Mouse (Mus musculus): Measurements from ENCODE around the gene Cldn15. TPM values are rescaled to one million over a fixed set of nuclear protein-coding genes. Genes with fewer than 3 reads are reported as not detected.
A peak's percentile ranks its signal among the peaks of the same experiment; 100 is the strongest.

Gene Cldn15
- polyA plus RNA-seq, 1 experiment, result 2.6 TPM

GRCm38 (mm10) chr5:136988420-136988819, 22.0 kb downstream of the Cldn15 start:
- no peaks in the 10 kb centered on the region for H3K27me3 ChIP-seq (ENCODE audit: control insufficient read depth, insufficient read depth, low read length)
- H3K4me3 ChIP-seq (ENCODE audit: extremely low read depth, insufficient read depth, insufficient read length), result peak overlapping the region; percentile 27; the same call in 1 of the 2 replicates
- DNase-seq (ENCODE audit: low read depth in 1 of 2, low spot score in 2 of 2), result no peak
- no peak overlapping the region for H3K27ac ChIP-seq (ENCODE audit: insufficient read depth, low read length)
- 55% methylated on average over 6 of the region's 7 CpGs for WGBS
- H3K36me3 ChIP-seq (ENCODE audit: control insufficient read depth, insufficient read depth, low read length), result peaks cover 12% of the 10 kb centered on the region
- peaks cover 2% of the 10 kb centered on the region; the same call in 1 of the 2 replicates for H3K4me1 ChIP-seq (ENCODE audit: control insufficient read depth, insufficient read depth, insufficient read length)
- TF ChIP-seq CTCF (IDR thresholded peaks at IDR 0.05; ENCODE audit: extremely low read depth, insufficient read depth, insufficient read length, insufficient replicate concordance), result no peak
- no peak for TF ChIP-seq POLR2A (IDR thresholded peaks at IDR 0.05; ENCODE audit: low read depth, low read length)

DNA sequence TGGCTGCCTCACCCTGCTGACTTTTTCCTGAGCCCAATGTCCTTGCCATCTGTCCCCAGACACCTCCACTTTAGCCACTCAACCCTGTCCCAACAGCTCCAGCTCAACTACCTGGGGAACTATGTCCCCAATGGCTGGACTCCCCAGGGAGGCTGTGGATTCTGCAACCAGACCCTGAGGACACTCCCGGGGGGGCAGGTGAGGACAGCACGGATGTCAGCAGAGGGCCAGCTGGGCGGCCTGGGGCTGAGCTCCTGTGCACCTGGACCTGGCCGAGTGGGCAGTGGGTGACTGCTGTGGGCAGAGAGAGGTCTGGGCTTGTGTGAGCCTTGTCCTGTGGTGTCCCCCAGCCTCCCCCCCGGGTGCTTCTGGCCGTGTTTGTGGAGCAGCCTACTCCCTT, 23.4 kb downstream of the Cldn15 start:
- TF ChIP-seq POLR2A (IDR thresholded peaks at IDR 0.05; ENCODE audit: low read depth, low read length) (no peak), CTCF (IDR thresholded peaks at IDR 0.05; ENCODE audit: extremely low read depth, insufficient read depth, insufficient read length, insufficient replicate concordance) (no peak)
- H3K4me3 ChIP-seq (ENCODE audit: extremely low read depth, insufficient read depth, insufficient read length), result no peak overlapping the region
- WGBS, result 86% methylated on average over 6 of the region's 6 CpGs

DNA sequence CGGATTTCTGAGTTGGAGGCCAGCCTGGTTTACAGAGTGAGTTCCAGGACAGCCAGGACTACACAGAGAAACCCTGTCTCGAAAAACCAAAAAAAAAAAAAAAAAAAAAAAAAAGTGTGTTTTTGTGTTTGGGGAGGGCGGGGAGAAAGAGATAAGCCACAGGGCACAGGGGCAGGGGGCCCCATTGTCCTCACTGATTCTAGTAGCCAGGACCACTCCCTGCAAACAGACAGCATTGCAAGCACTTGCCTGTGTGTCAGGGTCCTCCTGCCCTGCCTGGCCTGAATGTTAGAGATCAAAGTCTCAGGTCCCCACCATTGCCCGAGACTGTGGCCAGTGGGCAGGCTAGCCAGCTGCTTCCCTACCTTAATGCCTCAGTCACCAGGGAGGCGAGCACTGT, 33.0 kb downstream of the Cldn15 start:
- no peak overlapping the region for H3K27ac ChIP-seq (ENCODE audit: insufficient read depth, low read length)
- no peaks in the 10 kb centered on the region for H3K4me1 ChIP-seq (ENCODE audit: control insufficient read depth, insufficient read depth, insufficient read length)
- peaks cover 3% of the 10 kb centered on the region for H3K36me3 ChIP-seq (ENCODE audit: control insufficient read depth, insufficient read depth, low read length)
- no peak for DNase-seq (ENCODE audit: low read depth in 1 of 2, low spot score in 2 of 2)
- TF ChIP-seq CTCF (IDR thresholded peaks at IDR 0.05; ENCODE audit: extremely low read depth, insufficient read depth, insufficient read length, insufficient replicate concordance) (no peak), POLR2A (IDR thresholded peaks at IDR 0.05; ENCODE audit: low read depth, low read length) (no peak)
- WGBS, result 78% methylated on average over 5 of the region's 5 CpGs
- no peaks in the 10 kb centered on the region for H3K27me3 ChIP-seq (ENCODE audit: control insufficient read depth, insufficient read depth, low read length)
- H3K4me3 ChIP-seq (ENCODE audit: extremely low read depth, insufficient read depth, insufficient read length), result no peak overlapping the region

More for the DNA sequence above, 23.4 kb downstream of the Cldn15 start:
- peaks cover 2% of the 10 kb centered on the region; the same call in 1 of the 2 replicates for H3K4me1 ChIP-seq (ENCODE audit: control insufficient read depth, insufficient read depth, insufficient read length)
- peaks cover 14% of the 10 kb centered on the region for H3K36me3 ChIP-seq (ENCODE audit: control insufficient read depth, insufficient read depth, low read length)
- no peak overlapping the region for H3K27ac ChIP-seq (ENCODE audit: insufficient read depth, low read length)
- no peaks in the 10 kb centered on the region for H3K27me3 ChIP-seq (ENCODE audit: control insufficient read depth, insufficient read depth, low read length)
- no peak for DNase-seq (ENCODE audit: low read depth in 1 of 2, low spot score in 2 of 2)

GRCm38 (mm10) chr5:137000612-137001011, 34.2 kb downstream of the Cldn15 start:
- H3K4me1 ChIP-seq (ENCODE audit: control insufficient read depth, insufficient read depth, insufficient read length), result no peaks in the 10 kb centered on the region
- no peak for DNase-seq (ENCODE audit: low read depth in 1 of 2, low spot score in 2 of 2)
- no peaks in the 10 kb centered on the region for H3K36me3 ChIP-seq (ENCODE audit: control insufficient read depth, insufficient read depth, low read length)
- no peak for TF ChIP-seq POLR2A (IDR thresholded peaks at IDR 0.05; ENCODE audit: low read depth, low read length)
- TF ChIP-seq CTCF (IDR thresholded peaks at IDR 0.05; ENCODE audit: extremely low read depth, insufficient read depth, insufficient read length, insufficient replicate concordance), result no peak
- H3K4me3 ChIP-seq (ENCODE audit: extremely low read depth, insufficient read depth, insufficient read length), result no peak overlapping the region
- H3K27ac ChIP-seq (ENCODE audit: insufficient read depth, low read length), result no peak overlapping the region
- WGBS, result 90% methylated on average over 2 of the region's 2 CpGs
- H3K27me3 ChIP-seq (ENCODE audit: control insufficient read depth, insufficient read depth, low read length), result no peaks in the 10 kb centered on the region

DNA sequence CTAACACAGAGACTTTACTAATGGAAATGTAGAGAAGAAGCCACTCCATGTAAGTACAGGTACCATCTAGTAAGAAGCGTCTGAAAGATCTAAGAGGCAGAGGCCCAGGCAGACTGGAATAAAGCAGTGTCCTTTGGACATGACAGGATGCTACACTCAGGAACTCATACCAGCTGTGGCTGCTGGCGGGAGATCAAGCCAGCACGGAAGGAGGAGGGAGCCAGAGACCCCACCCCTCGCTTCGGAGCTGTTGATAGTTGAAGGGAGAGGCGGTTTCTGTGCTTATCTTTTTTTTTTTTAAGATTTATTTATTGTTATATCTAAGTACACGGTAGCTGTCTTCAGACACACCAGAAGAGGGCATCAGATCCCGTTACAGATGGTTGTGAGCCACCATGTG, 40.9 kb downstream of the Cldn15 start:
- no peaks in the 10 kb centered on the region for H3K4me1 ChIP-seq (ENCODE audit: control insufficient read depth, insufficient read depth, insufficient read length)
- WGBS, result 52% methylated on average over 8 of the region's 8 CpGs
- no peak for DNase-seq (ENCODE audit: low read depth in 1 of 2, low spot score in 2 of 2)
- no peak for TF ChIP-seq POLR2A (IDR thresholded peaks at IDR 0.05; ENCODE audit: low read depth, low read length)
- no peak for TF ChIP-seq CTCF (IDR thresholded peaks at IDR 0.05; ENCODE audit: extremely low read depth, insufficient read depth, insufficient read length, insufficient replicate concordance)
- H3K4me3 ChIP-seq (ENCODE audit: extremely low read depth, insufficient read depth, insufficient read length), result no peak overlapping the region
- H3K36me3 ChIP-seq (ENCODE audit: control insufficient read depth, insufficient read depth, low read length), result no peaks in the 10 kb centered on the region
- H3K27ac ChIP-seq (ENCODE audit: insufficient read depth, low read length), result no peak overlapping the region
- H3K27me3 ChIP-seq (ENCODE audit: control insufficient read depth, insufficient read depth, low read length), result no peaks in the 10 kb centered on the region

DNA sequence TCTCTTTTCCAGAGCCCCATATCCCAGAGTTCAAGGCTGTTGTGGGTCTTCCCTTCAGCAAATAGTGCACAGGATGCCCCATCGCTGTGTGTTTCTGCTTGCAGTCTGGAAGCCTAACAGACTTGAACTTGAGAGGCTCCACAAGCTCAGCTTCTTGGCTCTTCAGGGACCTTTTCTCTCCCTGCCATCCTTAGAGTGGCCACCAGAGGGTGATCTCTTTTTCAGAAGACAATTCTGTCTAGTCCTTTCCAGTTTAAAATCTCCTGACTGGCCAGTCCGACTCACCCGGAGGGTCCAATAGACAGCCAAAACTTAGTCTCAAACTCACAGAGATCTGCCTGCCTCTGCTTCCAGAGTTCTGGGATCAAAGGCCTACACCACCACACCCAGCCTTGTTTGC, 43.6 kb downstream of the Cldn15 start:
- WGBS, result 16% methylated on average over 3 of the region's 3 CpGs
- TF ChIP-seq CTCF (IDR thresholded peaks at IDR 0.05; ENCODE audit: extremely low read depth, insufficient read depth, insufficient read length, insufficient replicate concordance), result peak; percentile 20; the same call in 1 of the 2 replicates
- no peak for TF ChIP-seq POLR2A (IDR thresholded peaks at IDR 0.05; ENCODE audit: low read depth, low read length)
- no peaks in the 10 kb centered on the region for H3K4me1 ChIP-seq (ENCODE audit: control insufficient read depth, insufficient read depth, insufficient read length)
- no peaks in the 10 kb centered on the region for H3K27me3 ChIP-seq (ENCODE audit: control insufficient read depth, insufficient read depth, low read length)
- H3K27ac ChIP-seq (ENCODE audit: insufficient read depth, low read length), result no peak overlapping the region
- no peak overlapping the region for H3K4me3 ChIP-seq (ENCODE audit: extremely low read depth, insufficient read depth, insufficient read length)
- DNase-seq (ENCODE audit: low read depth in 1 of 2, low spot score in 2 of 2), result no peak
- H3K36me3 ChIP-seq (ENCODE audit: control insufficient read depth, insufficient read depth, low read length), result no peaks in the 10 kb centered on the region

GRCm38 (mm10) chr5:137012401-137012950, 46.1 kb downstream of the Cldn15 start:
- no peaks in the 10 kb centered on the region for H3K36me3 ChIP-seq (ENCODE audit: control insufficient read depth, insufficient read depth, low read length)
- H3K4me1 ChIP-seq (ENCODE audit: control insufficient read depth, insufficient read depth, insufficient read length), result no peaks in the 10 kb centered on the region
- H3K27me3 ChIP-seq (ENCODE audit: control insufficient read depth, insufficient read depth, low read length), result no peaks in the 10 kb centered on the region
- no peak for TF ChIP-seq POLR2A (IDR thresholded peaks at IDR 0.05; ENCODE audit: low read depth, low read length)
- no peak for TF ChIP-seq CTCF (IDR thresholded peaks at IDR 0.05; ENCODE audit: extremely low read depth, insufficient read depth, insufficient read length, insufficient replicate concordance)
- no peak overlapping the region for H3K4me3 ChIP-seq (ENCODE audit: extremely low read depth, insufficient read depth, insufficient read length)
- no peak for DNase-seq (ENCODE audit: low read depth in 1 of 2, low spot score in 2 of 2)
- WGBS, result 79% methylated on average over 15 of the region's 15 CpGs
- no peak overlapping the region for H3K27ac ChIP-seq (ENCODE audit: insufficient read depth, low read length)

Data from spleen, adult 2 months (tissue).